Mouse (Mus musculus) cortical plate, adult 2 months (tissue): ENCODE data around the gene Slc22a20. TPM values are rescaled to one million over a fixed set of nuclear protein-coding genes. Genes with fewer than 3 reads are reported as not detected.
A peak's percentile ranks its signal among the peaks of the same experiment; 100 is the strongest.

Source experiments
- H3K27ac ChIP-seq: fragments of 200-500 bp; 2 replicates; pipeline ENCODE4 v1.5.1; 2012; ENCODE audit warnings: low read length, control low read depth, inconsistent platforms; ENCODE audit not compliant: insufficient read depth
- H3K4me1 ChIP-seq: fragments of 200-500 bp; 2 replicates; pipeline ENCODE4 v1.6.1; 2011; ENCODE audit warnings: low read length; ENCODE audit not compliant: control insufficient read depth, insufficient read depth
- H3K4me3 ChIP-seq: fragments of 200-500 bp; 2 replicates; pipeline ENCODE4 v1.5.1; 2011; ENCODE audit warnings: mild to moderate bottlenecking, low read length, control low read depth; ENCODE audit not compliant: insufficient read depth
- CTCF ChIP-seq: fragments of 200-500 bp; IDR thresholded peaks from 2 replicates; pipeline ENCODE4 v1.5.1; 2011; ENCODE audit warnings: mild to moderate bottlenecking, control low read depth, low read length; ENCODE audit not compliant: insufficient read depth; ENCODE audit errors: extremely low read depth
- POLR2A ChIP-seq: fragments of 200-500 bp; IDR thresholded peaks from 2 replicates; pipeline ENCODE4 v1.6.1; 2011; ENCODE audit warnings: mild to moderate bottlenecking, low read length, control low read depth; ENCODE audit not compliant: insufficient read depth; ENCODE audit errors: extremely low read depth
- polyA plus RNA-seq: library from polyadenylated mRNA; depleted of rRNA; stranded (reverse); fragments of >200 nt; gene quantifications from 2 replicates; pipeline ENCODE4 v1.2.3, GENCODE M21; 2012

Gene Slc22a20
- polyA plus RNA-seq, 1 experiment = not detected

DNA sequence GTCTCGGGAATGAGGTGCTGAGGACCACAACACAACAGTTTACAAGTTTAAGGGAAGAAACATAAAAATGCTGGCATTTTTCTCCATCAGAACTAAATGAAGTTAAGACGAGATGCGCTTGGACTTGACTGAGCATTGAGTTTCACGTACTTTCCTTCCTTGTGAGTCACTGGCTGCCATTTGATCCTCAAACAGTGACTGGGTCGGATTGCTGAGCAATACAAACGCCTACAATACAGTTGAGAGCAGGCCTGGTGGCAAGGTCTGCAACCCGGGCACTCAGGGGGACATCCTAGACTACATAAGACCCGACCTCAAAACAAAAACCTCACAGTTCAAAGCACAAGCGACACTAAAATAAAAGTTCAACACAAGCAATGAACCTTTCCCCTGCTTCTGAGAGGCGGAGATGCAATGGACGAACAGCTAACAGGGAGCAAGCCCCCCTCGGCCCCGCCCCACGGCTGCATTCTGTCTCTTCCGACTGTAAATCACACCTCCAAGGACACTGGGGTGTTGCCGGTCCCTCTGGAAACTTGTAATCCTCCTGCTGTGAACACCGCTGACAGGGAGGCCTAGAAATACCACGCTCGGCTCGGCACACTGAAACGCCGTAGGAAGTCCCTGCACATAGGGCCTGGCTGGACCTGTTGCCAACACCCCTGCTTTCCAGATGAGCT lies 31.8 kb downstream of the Slc22a20 start:
- Histone ChIP-seq H3K4me1 (no peaks in the 10 kb centered on the region), H3K27ac (no peak overlapping the region)

DNA sequence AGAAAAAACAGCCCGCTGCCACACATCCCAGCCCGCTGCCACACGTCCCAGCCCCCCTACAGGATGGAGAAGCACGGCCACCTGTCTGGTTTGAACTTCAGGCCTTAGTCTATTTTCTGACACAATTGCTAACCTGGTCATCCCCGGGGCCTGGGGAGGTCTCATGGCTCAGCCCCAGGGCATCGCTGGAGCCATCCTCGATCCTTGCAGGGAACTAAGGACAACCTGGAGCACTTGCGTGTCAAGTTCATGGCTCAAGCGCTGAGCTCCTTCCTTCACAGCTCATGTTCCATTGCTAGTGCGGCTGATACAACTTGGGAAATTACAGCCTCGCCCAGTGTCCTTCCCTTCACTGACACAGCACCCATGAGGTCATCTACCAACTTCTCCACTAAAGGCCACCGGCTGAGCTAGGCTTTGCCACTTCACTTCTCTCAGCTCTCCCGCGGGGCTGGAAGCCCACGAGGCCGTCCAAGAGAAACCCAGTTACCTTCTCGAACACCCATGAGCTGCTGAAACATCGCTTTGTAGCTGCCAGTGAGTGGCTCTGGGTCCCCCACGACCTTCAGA lies 32.7 kb downstream of the Slc22a20 start:
- Histone ChIP-seq H3K27ac (no peak overlapping the region), H3K4me1 (no peaks in the 10 kb centered on the region), H3K4me3 (no peak overlapping the region)
- TF ChIP-seq POLR2A (no peak), CTCF (no peak)

More for the DNA sequence above, 31.8 kb downstream of the Slc22a20 start:
- H3K4me3 ChIP-seq = no peak overlapping the region
- TF ChIP-seq POLR2A = no peak
- TF ChIP-seq CTCF = no peak

DNA sequence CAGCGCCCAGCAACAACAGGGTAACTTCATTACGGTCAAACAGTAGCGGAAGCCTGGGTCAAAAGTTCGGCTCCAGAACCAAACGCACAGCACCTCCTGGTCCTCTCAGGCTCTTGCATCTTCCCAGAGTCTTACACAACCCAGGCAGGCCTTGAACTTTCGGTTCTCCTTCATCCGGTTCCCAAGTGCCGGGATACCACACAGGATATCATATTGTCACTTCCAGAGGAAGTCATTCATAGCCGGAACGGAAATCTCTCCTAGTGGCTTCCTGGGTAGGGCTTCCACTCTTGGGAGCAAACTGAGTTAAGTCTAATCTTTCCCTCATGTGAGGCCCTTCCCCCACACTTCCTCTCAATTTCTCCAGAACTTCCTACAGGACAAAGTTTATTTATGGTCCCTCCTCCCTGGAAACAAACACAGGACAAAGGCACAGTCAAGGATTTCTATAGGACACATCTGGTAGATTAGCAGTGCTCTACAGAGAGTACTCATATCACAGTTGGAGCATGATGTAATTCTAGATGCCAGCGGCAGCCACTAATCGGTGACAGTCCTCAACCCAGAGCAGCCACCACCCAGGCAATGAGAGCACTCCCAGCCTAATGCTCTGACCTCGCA lies 33.8 kb downstream of the Slc22a20 start:
- H3K4me3 ChIP-seq = no peak overlapping the region
- no peak for TF ChIP-seq POLR2A
- TF ChIP-seq CTCF = no peak
- H3K27ac ChIP-seq = 0 out of 2 replicates have a peak overlapping the region, but pooled peaks have one; percentile 8
- H3K4me1 ChIP-seq = no peaks in the 10 kb centered on the region

DNA sequence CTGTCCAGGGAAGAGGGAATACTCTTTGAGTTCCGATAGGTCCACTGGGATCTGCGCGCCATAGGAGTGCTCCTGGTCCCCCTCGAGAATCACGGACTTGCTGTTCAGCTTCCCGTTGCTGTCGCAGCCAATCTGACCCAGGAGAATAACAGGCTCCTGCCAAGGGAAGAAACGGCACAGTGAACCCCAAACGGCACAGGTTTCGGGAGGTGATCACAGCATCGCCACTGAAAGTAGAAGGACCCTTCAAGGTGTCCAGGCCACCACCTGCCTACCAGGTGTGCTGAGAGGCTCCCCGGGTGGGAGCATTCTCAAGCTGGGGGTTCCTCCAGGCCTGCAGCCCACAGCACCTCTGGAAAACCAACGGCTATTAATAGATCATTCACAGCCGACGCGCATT lies 34.3 kb downstream of the Slc22a20 start:
- H3K4me3 ChIP-seq = no peak overlapping the region
- H3K4me1 ChIP-seq = no peaks in the 10 kb centered on the region
- H3K27ac ChIP-seq = no peak overlapping the region
- TF ChIP-seq CTCF (no peak), POLR2A (no peak)

DNA sequence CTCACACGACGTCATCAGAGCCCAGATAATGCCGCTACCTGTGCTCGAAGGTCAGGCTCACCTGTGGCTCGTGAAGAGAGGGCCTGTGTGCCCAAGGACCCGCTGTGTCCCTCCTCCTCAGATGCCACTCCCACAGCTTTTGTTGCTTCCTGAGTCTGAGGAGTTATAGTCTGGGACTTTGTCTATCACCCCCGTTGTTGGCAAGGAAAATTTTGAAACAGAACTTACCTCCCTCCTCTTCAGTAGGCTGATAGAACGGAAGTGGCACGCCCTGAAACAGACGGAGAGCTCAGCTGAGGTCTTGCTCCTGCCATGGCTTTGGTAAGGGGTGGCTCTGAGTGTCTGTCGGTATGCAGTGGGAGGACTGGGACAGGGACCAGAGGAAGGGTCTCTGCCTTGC lies 35.7 kb downstream of the Slc22a20 start:
- Histone ChIP-seq H3K27ac (no peak overlapping the region), H3K4me3 (no peak overlapping the region), H3K4me1 (no peaks in the 10 kb centered on the region)
- TF ChIP-seq POLR2A (no peak), CTCF (no peak)

DNA sequence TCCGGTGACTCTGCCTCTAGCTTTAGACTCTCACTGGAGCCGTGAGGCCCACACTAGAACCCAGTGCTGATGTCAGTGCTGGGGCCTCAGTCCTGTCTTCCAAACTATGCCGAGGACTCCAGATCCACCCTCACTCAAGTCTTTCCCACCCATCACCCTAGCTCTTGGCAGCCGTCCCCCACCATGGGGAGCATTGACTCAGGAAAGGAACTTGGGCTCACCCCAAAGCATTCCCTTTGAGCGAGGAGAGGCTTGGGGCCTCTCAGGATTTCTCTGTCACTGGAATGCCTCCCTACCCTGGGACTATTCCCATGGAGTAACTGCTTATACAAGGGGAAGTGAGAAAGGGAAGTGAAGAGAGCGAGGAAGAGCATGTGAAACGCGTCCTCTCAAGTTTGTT lies 40.1 kb downstream of the Slc22a20 start:
- no peak overlapping the region for H3K4me3 ChIP-seq
- TF ChIP-seq CTCF (no peak), POLR2A (no peak)
- H3K4me1 ChIP-seq = no peaks in the 10 kb centered on the region
- peak overlapping the region; percentile 96 for H3K27ac ChIP-seq

DNA sequence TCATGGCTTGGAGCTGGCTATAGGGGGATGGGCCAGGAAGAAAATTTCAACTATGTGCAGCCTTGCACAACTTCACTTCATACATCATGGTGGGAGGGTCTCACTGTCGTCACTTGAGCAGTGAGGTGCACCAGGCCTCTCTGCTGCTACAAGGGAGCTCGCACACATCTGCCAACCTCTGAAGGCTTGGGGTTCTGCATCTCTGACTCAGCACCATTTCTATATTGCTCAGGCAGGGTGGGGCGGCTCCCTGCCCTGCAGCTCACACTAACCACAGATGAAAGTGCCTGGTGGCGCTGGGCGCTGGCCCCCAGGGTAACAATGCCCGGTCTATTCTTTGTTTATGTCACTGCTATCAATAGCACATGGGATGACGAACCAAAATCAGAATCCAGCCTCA lies 40.9 kb downstream of the Slc22a20 start:
- H3K4me3 ChIP-seq = no peak overlapping the region
- peak overlapping the region; percentile 96; the same call in 1 of the 2 replicates for H3K27ac ChIP-seq
- 0 out of 2 replicates have a peak, but pooled peaks cover under 1% of the 10 kb centered on the region for H3K4me1 ChIP-seq
- no peak for TF ChIP-seq POLR2A
- TF ChIP-seq CTCF = no peak

DNA sequence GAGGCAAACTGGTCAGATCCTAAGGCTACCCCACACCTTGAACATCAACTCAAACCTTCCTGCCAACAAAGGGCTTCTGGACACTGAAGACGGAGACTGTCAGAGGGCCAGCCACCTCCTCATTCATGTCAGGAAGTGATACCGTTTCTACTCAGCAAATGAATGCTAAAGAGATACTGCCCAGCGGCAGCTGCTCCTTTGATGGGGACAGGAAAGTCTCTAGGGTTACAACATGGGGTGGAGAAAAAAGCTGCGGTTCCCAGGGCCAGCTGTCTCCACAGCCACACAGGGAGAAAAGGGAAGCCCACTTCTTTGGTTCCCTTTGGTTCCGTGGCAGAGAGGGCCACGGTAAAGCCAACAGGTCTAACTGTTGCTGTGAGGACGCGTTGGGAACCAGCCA lies 41.8 kb downstream of the Slc22a20 start:
- Histone ChIP-seq H3K4me3 (no peak overlapping the region), H3K27ac (peak overlapping the region; percentile 88), H3K4me1 (0 out of 2 replicates have a peak, but pooled peaks cover 2% of the 10 kb centered on the region)
- TF ChIP-seq POLR2A = no peak
- no peak for TF ChIP-seq CTCF

DNA sequence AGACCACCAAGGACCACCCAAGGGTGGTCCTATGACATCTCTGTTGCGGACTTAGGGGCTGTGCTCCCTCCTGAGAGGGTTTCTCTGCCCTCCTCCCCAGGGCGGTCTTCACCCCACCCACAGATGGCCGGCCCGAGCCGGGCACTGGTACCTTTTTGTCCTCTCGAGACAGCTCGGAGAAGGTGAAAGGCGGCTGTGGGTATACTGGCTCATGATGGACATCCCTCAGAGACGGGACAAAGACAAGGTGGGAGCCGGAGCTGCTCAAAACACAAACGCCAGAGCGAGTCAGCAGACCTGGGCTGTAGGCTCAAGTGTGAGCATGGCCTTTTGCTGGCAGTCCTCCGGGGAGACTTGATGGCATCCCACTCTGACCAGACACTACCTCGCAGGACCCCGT lies 42.5 kb downstream of the Slc22a20 start:
- no peak for TF ChIP-seq POLR2A
- TF ChIP-seq CTCF = no peak
- Histone ChIP-seq H3K4me1 (0 out of 2 replicates have a peak, but pooled peaks cover 2% of the 10 kb centered on the region), H3K27ac (no peak overlapping the region), H3K4me3 (no peak overlapping the region)
